In the genomic region with DNA sequence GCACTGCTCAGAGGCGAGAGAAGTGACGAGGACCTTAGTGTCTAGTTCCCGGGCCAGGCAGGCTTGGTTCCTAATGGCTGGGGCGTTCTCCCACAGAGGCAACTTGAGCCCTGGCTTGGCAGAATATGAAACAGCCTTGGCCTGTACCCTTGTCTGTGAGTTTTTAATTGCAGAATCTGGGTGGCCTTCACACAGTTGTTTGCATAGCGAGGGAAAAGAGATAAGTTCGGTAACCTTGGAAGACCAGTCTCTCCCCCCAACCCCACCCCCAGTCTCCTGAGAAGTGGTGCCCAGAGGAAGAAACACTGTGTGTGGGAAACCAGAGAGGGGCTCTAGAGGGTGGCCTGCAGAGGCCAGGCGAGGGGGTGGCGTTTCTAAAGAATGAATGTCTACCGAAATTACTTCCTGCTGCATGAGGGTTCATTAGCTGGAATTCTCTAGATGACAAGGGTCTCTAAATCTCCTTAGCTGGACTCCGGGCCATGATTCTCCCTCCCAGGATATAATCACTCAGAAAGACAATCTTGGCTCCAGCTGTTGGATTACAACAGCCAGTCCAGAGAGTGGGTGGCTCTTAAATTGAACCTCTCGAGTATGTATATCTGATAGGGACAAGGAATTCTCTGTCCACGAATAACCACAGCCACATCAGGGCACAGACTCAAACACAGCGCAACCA, we compare ENCODE assay signal across 7 mouse cellular contexts.
DNase-seq lines count a peak whose midpoint lies in the region; ATAC-seq and TF ChIP-seq lines count a peak whose summit lies in the region.

No protein-coding gene starts in this region.

- peak; percentile 31 for DNase-seq in lung, postnatal 0 days (ENCODE audit: low spot score)
- no peak for DNase-seq in lung, postnatal 25 days (ENCODE audit: low spot score)
- DNase-seq in embryonic facial prominence, embryonic 11.5 days (ENCODE audit: low spot score), result peak; percentile 21
- DNase-seq in kidney, postnatal 4 days, result peak; percentile 58 to 71
- peak; percentile 68 for DNase-seq in testis, postnatal 14 days (ENCODE audit: low spot score)

- H3K4me1 ChIP-seq in lung, postnatal 0 days (ENCODE audit: insufficient read depth, low read depth, low read length), result peaks cover 5% of the 10 kb centered on the region; the same call in 1 of the 2 replicates
- no peaks in the 10 kb centered on the region for H3K4me1 ChIP-seq in embryonic facial prominence, embryonic 11.5 days (ENCODE audit: control insufficient read depth, insufficient read depth, low read length)
- no peaks in the 10 kb centered on the region for H3K4me1 ChIP-seq in neural tube, embryonic 15.5 days
- H3K4me1 ChIP-seq in forebrain, embryonic 13.5 days, result peaks cover 6% of the 10 kb centered on the region; the same call in 1 of the 2 replicates

- H3K36me3 ChIP-seq in lung, postnatal 0 days (ENCODE audit: insufficient read depth, low read length), result no peaks in the 10 kb centered on the region
- H3K36me3 ChIP-seq in embryonic facial prominence, embryonic 11.5 days (replicated peaks; ENCODE audit: control insufficient read depth, insufficient read depth, low read depth, low read length), result no peaks in the 10 kb centered on the region
- H3K36me3 ChIP-seq in neural tube, embryonic 15.5 days, result no peaks in the 10 kb centered on the region
- H3K36me3 ChIP-seq in forebrain, embryonic 13.5 days (ENCODE audit: poor library complexity, severe bottlenecking), result no peaks in the 10 kb centered on the region

- no peaks in the 10 kb centered on the region for H3K27me3 ChIP-seq in lung, postnatal 0 days (replicated peaks; ENCODE audit: insufficient read depth, low read length)
- H3K27me3 ChIP-seq in embryonic facial prominence, embryonic 11.5 days (ENCODE audit: control insufficient read depth, insufficient read depth, low read length), result no peaks in the 10 kb centered on the region
- H3K27me3 ChIP-seq in neural tube, embryonic 15.5 days (replicated peaks), result no peaks in the 10 kb centered on the region
- H3K27me3 ChIP-seq in forebrain, embryonic 13.5 days, result no peaks in the 10 kb centered on the region

- no peak overlapping the region for H3K4me3 ChIP-seq in lung, postnatal 0 days (ENCODE audit: low read depth, low read length)
- no peak overlapping the region for H3K4me3 ChIP-seq in embryonic facial prominence, embryonic 11.5 days (ENCODE audit: low read depth, low read length)
- H3K4me3 ChIP-seq in neural tube, embryonic 15.5 days (replicated peaks), result no peak overlapping the region
- H3K4me3 ChIP-seq in forebrain, embryonic 13.5 days, result no peak overlapping the region

- no peak for TF ChIP-seq EP300 in lung, postnatal 0 days (IDR thresholded peaks at IDR 0.05)

- H3K9me3 ChIP-seq in lung, postnatal 0 days (ENCODE audit: low read length), result no peaks in the 10 kb centered on the region
- no peaks in the 10 kb centered on the region for H3K9me3 ChIP-seq in embryonic facial prominence, embryonic 11.5 days (replicated peaks; ENCODE audit: control insufficient read depth, low read length)
- no peaks in the 10 kb centered on the region for H3K9me3 ChIP-seq in neural tube, embryonic 15.5 days (replicated peaks)
- no peaks in the 10 kb centered on the region for H3K9me3 ChIP-seq in forebrain, embryonic 13.5 days (replicated peaks)

- ATAC-seq in lung, postnatal 0 days, result peak; percentile 32
- ATAC-seq in embryonic facial prominence, embryonic 11.5 days (replicated peaks; ENCODE audit: insufficient number of reproducible peaks, low FRiP score, low TSS enrichment, low read depth), result peak; percentile 52; the same call in 1 of the 2 replicates
- no peak for ATAC-seq in neural tube, embryonic 15.5 days (ENCODE audit: low FRiP score)
- ATAC-seq in forebrain, embryonic 13.5 days, result no peak

- WGBS in lung, postnatal 0 days, result 28% methylated on average over 13 of the region's 13 CpGs
- 51% methylated on average over 13 of the region's 13 CpGs for WGBS in embryonic facial prominence, embryonic 11.5 days
- WGBS in neural tube, embryonic 15.5 days, result 62% methylated on average over 13 of the region's 13 CpGs
- 67% methylated on average over 13 of the region's 13 CpGs for WGBS in forebrain, embryonic 13.5 days

- no peak overlapping the region for H3K27ac ChIP-seq in lung, postnatal 0 days (ENCODE audit: low read length)
- H3K27ac ChIP-seq in embryonic facial prominence, embryonic 11.5 days (replicated peaks; ENCODE audit: low read depth, low read length), result 0 out of 2 replicates have a peak overlapping the region, but pooled peaks have one; percentile 6
- no peak overlapping the region for H3K27ac ChIP-seq in neural tube, embryonic 15.5 days (replicated peaks)
- H3K27ac ChIP-seq in forebrain, embryonic 13.5 days, result no peak overlapping the region

- no peak overlapping the region for H3K4me2 ChIP-seq in lung, postnatal 0 days (replicated peaks; ENCODE audit: low read depth, low read length)
- no peak overlapping the region for H3K4me2 ChIP-seq in embryonic facial prominence, embryonic 11.5 days (ENCODE audit: low read depth, low read length)
- no peak overlapping the region for H3K4me2 ChIP-seq in neural tube, embryonic 15.5 days
- H3K4me2 ChIP-seq in forebrain, embryonic 13.5 days, result no peak overlapping the region

- no peak for TF ChIP-seq CTCF in lung, postnatal 0 days (IDR thresholded peaks at IDR 0.05)

- H3K9ac ChIP-seq in lung, postnatal 0 days (replicated peaks; ENCODE audit: low read depth), result no peak overlapping the region
- no peak overlapping the region for H3K9ac ChIP-seq in embryonic facial prominence, embryonic 11.5 days (replicated peaks; ENCODE audit: low read length)
- H3K9ac ChIP-seq in neural tube, embryonic 15.5 days (replicated peaks), result no peak overlapping the region
- H3K9ac ChIP-seq in forebrain, embryonic 13.5 days, result no peak overlapping the region

Comparison
In these comparisons a context has a peak if more than half of its experiments do, and no peak if none do; other contexts are left out.
1. ATAC-seq: peak in lung, postnatal 0 days (single experiment) and embryonic facial prominence, embryonic 11.5 days (single experiment); none in neural tube, embryonic 15.5 days (single experiment) and forebrain, embryonic 13.5 days (single experiment).